Mouse (Mus musculus) liver, embryonic 11.5 days (tissue): Measurements from ENCODE around the gene Deup1. TPM values are rescaled to one million over a fixed set of nuclear protein-coding genes. Genes with fewer than 3 reads are reported as not detected.

Experiments used
- ATAC-seq: fragments of 200-750 bp; cut with Nextera tagmentation; replicated peaks from 2 replicates; pipeline ENCODE4 v1.8.0; 2017; ENCODE audit warnings: moderate number of reproducible peaks, mild to moderate bottlenecking, moderate TSS enrichment, moderate library complexity; ENCODE audit not compliant: low FRiP score
- DNase-seq: peaks from one replicate; pipeline ENCODE4 v3.0.0-alpha.2; 2017; ENCODE audit warnings: low spot score
- H3K27ac ChIP-seq: fragments of 300-500 bp; sonication (generic); 2 replicates; pipeline ENCODE4 v1.5.1; 2014; ENCODE audit warnings: mild to moderate bottlenecking, low read depth, low read length, control low read depth
- H3K27me3 ChIP-seq: fragments of 300-500 bp; sonication (generic); replicated peaks from 2 replicates; pipeline ENCODE4 v1.6.1; 2014; ENCODE audit warnings: low read length, mixed read lengths; ENCODE audit not compliant: control insufficient read depth, insufficient read depth
- H3K36me3 ChIP-seq: fragments of 300-500 bp; sonication (generic); 2 replicates; pipeline ENCODE4 v1.6.1; 2014; ENCODE audit warnings: mild to moderate bottlenecking, low read length, moderate library complexity, mixed read lengths; ENCODE audit not compliant: control insufficient read depth, insufficient read depth
- H3K4me1 ChIP-seq: fragments of 300-500 bp; sonication (generic); replicated peaks from 2 replicates; pipeline ENCODE4 v1.6.1; 2014; ENCODE audit warnings: low read length, mixed read lengths; ENCODE audit not compliant: control insufficient read depth, insufficient read depth
- H3K4me2 ChIP-seq: fragments of 300-500 bp; sonication (generic); 2 replicates; pipeline ENCODE4 v1.6.1; 2014; ENCODE audit warnings: mild to moderate bottlenecking, control low read depth, moderate library complexity
- H3K4me3 ChIP-seq: fragments of 300-500 bp; sonication (generic); 2 replicates; pipeline ENCODE4 v1.5.1; 2014; ENCODE audit warnings: low read depth, low read length, control low read depth
- H3K9ac ChIP-seq: fragments of 300-500 bp; sonication (generic); 2 replicates; pipeline ENCODE4 v1.6.1; 2014; ENCODE audit warnings: low read depth, low read length, control low read depth
- H3K9me3 ChIP-seq: fragments of 300-500 bp; sonication (generic); 2 replicates; pipeline ENCODE4 v1.6.1; 2016; ENCODE audit warnings: low read length, inconsistent platforms, mixed read lengths; ENCODE audit not compliant: control insufficient read depth
- whole genome bisulfite sequencing: fragments of 180-500 bp; shearing (Covaris S2); extraction: QIAGEN DNeasy Blood & Tissue Kit; methylation state at CpG from one replicate; pipeline ENCODE4 v1.1.7; 2014; 5-methylcytosine and 5-hydroxymethylcytosine counted together
- polyA plus RNA-seq: library from polyadenylated mRNA; unstranded; fragments of >200 nt; fragmentation: Nextera tagmentation; extraction: Ambion mirVana; gene quantifications from 2 replicates; pipeline ENCODE4 v1.2.1, GENCODE M21; 2014

Deup1 gene
- 0.14 and 0.19 TPM in 2 replicates for polyA plus RNA-seq

- Histone ChIP-seq H3K36me3 (no peaks in the 10 kb centered on the region), H3K4me3 (peak within 1 kb of the TSS; percentile 21; the same call in 1 of the 2 replicates), H3K27me3 (peaks cover 8% of the 10 kb centered on the region), H3K9ac (no peak within 1 kb of the TSS), H3K4me1 (no peaks in the 10 kb centered on the region; the same call in 1 of the 2 replicates), H3K27ac (no peak within 1 kb of the TSS), H3K9me3 (no peaks in the 10 kb centered on the region), H3K4me2 (peak within 1 kb of the TSS; percentile 55)
- ATAC-seq: peak; percentile 47
- WGBS: 3% methylated on average over 28 of the region's 28 CpGs
- peak; percentile 46 for DNase-seq
These were observed at the start of gene Deup1 for GRCm38 (mm10) chr9:15627785-15628287. TSS of gene Deup1 (minus strand) at chr9:15627933.

DNA sequence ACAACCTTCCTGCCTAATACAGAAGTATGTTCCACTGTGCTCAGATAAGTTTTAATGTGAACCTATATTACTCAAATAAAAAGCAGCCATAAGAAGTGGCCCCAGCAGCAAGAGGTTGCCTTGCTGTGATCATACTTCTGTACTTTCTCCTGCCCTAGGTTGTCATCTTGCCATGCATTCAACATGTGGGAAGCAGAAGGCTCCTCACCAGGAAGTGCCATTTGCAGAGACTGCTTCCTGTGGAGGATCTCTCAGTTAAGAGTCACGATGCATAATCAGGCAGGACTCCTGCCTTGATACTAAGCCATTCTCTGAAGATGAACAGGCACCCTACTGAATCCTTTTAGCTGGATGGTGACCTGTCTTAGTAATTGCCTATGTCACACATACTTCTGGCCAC, 44.5 kb upstream of the Deup1 start:
- Histone ChIP-seq H3K4me3 (no peak overlapping the region), H3K9ac (no peak overlapping the region), H3K9me3 (no peaks in the 10 kb centered on the region), H3K27me3 (no peaks in the 10 kb centered on the region), H3K4me1 (no peaks in the 10 kb centered on the region; the same call in 1 of the 2 replicates), H3K27ac (no peak overlapping the region), H3K36me3 (no peaks in the 10 kb centered on the region), H3K4me2 (no peak overlapping the region)
- WGBS: 19% methylated on average over 1 of the region's 1 CpGs
- DNase-seq (no peak), ATAC-seq (no peak)

GRCm38 (mm10) chr9:15670002-15670527, 42.3 kb upstream of the Deup1 start:
- Histone ChIP-seq H3K4me1 (no peaks in the 10 kb centered on the region; the same call in 1 of the 2 replicates), H3K36me3 (no peaks in the 10 kb centered on the region), H3K4me2 (no peak overlapping the region), H3K4me3 (no peak overlapping the region), H3K9me3 (no peaks in the 10 kb centered on the region), H3K9ac (no peak overlapping the region), H3K27me3 (no peaks in the 10 kb centered on the region), H3K27ac (no peak overlapping the region)
- no peak for DNase-seq
- ATAC-seq: no peak
- WGBS: 54% methylated on average over 5 of the region's 5 CpGs

DNA sequence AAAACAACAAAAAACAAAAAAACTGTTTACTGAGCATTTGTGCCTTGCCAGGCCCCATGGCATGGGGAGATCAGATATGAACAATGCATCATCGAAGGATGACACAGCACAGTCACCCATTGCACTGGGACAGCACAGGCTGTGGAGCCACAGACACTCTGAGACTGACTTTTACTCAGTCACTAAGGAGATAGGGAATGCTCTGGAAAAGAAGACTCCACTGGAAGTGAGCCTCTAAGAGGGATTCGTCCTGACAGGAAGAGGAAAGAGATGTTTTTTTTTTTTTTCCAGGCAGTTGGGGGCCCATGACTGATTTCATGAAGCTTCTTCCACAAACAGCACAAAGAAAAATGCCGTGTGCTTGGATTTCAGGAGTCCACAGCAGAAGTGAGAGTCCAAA, 41.7 kb upstream of the Deup1 start:
- Histone ChIP-seq H3K9me3 (no peaks in the 10 kb centered on the region), H3K4me1 (no peaks in the 10 kb centered on the region; the same call in 1 of the 2 replicates), H3K36me3 (no peaks in the 10 kb centered on the region), H3K27ac (no peak overlapping the region), H3K27me3 (no peaks in the 10 kb centered on the region), H3K4me3 (no peak overlapping the region), H3K4me2 (no peak overlapping the region), H3K9ac (no peak overlapping the region)
- DNase-seq (no peak), ATAC-seq (no peak)
- 52% methylated on average over 3 of the region's 3 CpGs for WGBS

GRCm38 (mm10) chr9:15664606-15665005, 36.9 kb upstream of the Deup1 start:
- H3K4me2 ChIP-seq: no peak overlapping the region
- H3K36me3 ChIP-seq: no peaks in the 10 kb centered on the region
- WGBS: 74% methylated on average over 7 of the region's 7 CpGs
- H3K4me3 ChIP-seq: no peak overlapping the region
- H3K9ac ChIP-seq: no peak overlapping the region
- no peak for ATAC-seq
- DNase-seq: no peak
- H3K27me3 ChIP-seq: no peaks in the 10 kb centered on the region
- no peaks in the 10 kb centered on the region for H3K4me1 ChIP-seq
- H3K9me3 ChIP-seq: no peaks in the 10 kb centered on the region
- no peak overlapping the region for H3K27ac ChIP-seq

- no peaks in the 10 kb centered on the region; the same call in 1 of the 2 replicates for H3K4me1 ChIP-seq
- H3K27me3 ChIP-seq: no peaks in the 10 kb centered on the region
- ATAC-seq (no peak), DNase-seq (no peak)
- H3K9ac ChIP-seq: no peak overlapping the region
- H3K4me2 ChIP-seq: no peak overlapping the region
- no peak overlapping the region for H3K4me3 ChIP-seq
- H3K27ac ChIP-seq: no peak overlapping the region
- H3K36me3 ChIP-seq: no peaks in the 10 kb centered on the region
- WGBS: 78% methylated on average over 6 of the region's 6 CpGs
- H3K9me3 ChIP-seq: peaks cover 3% of the 10 kb centered on the region; the same call in 1 of the 2 replicates
These were observed 31.3 kb upstream of the Deup1 start for GRCm38 (mm10) chr9:15659069-15659468.

DNA sequence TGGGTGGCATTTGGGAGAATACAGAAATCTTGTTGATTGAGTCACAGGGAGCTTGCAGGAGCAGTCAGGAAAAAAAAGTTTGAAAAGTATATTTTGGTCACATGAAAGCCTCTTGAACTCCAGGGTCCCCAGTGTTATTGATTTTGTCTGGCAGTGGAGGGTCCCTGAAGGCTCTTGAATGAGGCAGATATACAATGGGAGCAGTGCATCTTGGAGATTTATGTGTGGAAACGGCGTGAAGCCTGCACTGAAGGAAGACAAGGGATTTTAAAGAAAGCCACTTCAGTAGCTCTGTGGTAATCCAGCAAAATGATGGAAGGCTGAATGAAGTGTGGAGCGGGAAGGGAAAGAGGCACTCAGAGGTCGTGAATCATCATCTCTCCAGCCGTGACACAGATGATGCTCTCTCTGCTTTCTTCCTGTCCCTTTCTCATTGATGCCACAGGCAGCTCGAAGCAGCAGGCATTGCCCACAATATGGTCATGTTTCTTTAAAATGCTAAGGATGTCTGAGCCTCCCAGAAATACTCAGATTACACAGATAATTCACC, 30.6 kb upstream of the Deup1 start:
- H3K4me2 ChIP-seq: no peak overlapping the region
- no peak for ATAC-seq
- no peak overlapping the region for H3K27ac ChIP-seq
- H3K27me3 ChIP-seq: no peaks in the 10 kb centered on the region
- H3K9me3 ChIP-seq: peaks cover 3% of the 10 kb centered on the region; the same call in 1 of the 2 replicates
- H3K9ac ChIP-seq: no peak overlapping the region
- no peak for DNase-seq
- H3K4me1 ChIP-seq: no peaks in the 10 kb centered on the region; the same call in 1 of the 2 replicates
- 55% methylated on average over 6 of the region's 6 CpGs for WGBS
- H3K36me3 ChIP-seq: no peaks in the 10 kb centered on the region
- no peak overlapping the region for H3K4me3 ChIP-seq

DNA sequence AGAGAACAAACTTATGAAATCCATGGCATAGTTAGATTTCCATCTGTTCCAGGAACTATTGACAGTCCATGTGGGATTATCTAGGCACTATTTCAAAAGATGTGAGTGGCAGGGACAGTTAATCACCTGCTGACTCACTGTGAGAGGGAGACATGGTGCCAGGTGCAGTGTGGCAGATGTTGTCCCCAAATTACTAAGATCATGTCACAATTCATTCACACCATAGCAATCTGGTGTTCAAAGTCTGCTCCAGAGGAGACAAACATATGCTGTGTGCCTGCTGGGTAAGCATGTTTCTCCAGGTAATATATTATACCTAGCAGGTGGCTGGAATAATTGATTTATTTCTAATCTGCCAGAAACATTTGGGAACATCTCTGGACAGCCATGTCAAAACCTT, 25.3 kb upstream of the Deup1 start:
- Histone ChIP-seq H3K4me2 (no peak overlapping the region), H3K27ac (no peak overlapping the region), H3K27me3 (no peaks in the 10 kb centered on the region), H3K9ac (no peak overlapping the region), H3K4me1 (no peaks in the 10 kb centered on the region), H3K4me3 (no peak overlapping the region), H3K9me3 (peaks cover 3% of the 10 kb centered on the region; the same call in 1 of the 2 replicates), H3K36me3 (no peaks in the 10 kb centered on the region)
- DNase-seq (no peak), ATAC-seq (no peak)

DNA sequence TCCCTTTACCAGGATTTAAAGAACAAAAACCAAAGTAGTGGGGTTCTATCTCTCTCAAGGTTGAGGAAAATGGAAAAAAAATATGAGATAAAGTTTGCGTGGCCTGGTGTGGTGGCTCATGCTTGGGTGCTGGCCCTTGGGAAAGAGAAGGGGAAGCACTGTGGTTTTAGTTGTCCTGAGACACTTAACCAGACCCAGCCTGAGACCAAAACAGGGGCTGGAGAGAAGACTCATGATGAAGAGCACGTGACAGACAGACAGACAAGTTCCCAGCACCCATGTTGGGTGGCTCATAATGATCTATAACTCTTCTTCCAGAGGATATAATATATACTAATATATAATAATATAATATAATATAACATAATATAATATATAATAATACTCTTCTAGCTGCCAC, 22.2 kb upstream of the Deup1 start:
- H3K4me2 ChIP-seq: no peak overlapping the region
- H3K9ac ChIP-seq: no peak overlapping the region
- no peaks in the 10 kb centered on the region for H3K27me3 ChIP-seq
- no peaks in the 10 kb centered on the region for H3K4me1 ChIP-seq
- no peaks in the 10 kb centered on the region; the same call in 1 of the 2 replicates for H3K9me3 ChIP-seq
- ATAC-seq (no peak), DNase-seq (no peak)
- no peak overlapping the region for H3K4me3 ChIP-seq
- H3K36me3 ChIP-seq: no peaks in the 10 kb centered on the region
- H3K27ac ChIP-seq: no peak overlapping the region
- 55% methylated on average over 2 of the region's 2 CpGs for WGBS
